Mouse (Mus musculus) c-Kit-positive CD71-positive TER-119-negative erythroid progenitor cells, embryonic 14.5 days (primary cell): ENCODE data around the gene Meis1.

Experiments
- DNase-seq: peaks from one replicate; pipeline ENCODE4 v3.0.0-alpha.2; 2013; ENCODE audit warnings: low read depth

The Meis1 gene

DNA sequence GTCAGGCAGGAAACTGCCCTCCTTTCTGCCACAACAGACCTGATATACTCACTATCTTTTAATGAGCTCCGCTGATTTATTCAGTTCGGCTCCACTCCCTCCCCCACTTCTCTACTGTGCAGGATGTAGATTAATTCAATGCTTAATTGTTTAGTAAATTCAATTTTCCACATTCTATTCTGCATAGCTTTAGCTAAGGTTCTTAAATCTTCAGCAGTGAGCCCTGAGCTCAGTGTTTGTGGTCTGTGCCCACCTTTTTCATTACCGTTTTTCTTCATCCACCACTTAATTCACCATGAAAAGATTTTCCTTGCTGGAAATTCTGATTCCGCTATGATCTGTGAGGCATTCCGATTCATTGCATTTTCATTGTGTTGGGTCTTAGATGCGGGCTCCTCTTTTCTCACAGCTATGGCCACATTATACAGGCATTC lies 28.5 kb downstream of the Meis1 start:
- DNase-seq, result no peak

DNA sequence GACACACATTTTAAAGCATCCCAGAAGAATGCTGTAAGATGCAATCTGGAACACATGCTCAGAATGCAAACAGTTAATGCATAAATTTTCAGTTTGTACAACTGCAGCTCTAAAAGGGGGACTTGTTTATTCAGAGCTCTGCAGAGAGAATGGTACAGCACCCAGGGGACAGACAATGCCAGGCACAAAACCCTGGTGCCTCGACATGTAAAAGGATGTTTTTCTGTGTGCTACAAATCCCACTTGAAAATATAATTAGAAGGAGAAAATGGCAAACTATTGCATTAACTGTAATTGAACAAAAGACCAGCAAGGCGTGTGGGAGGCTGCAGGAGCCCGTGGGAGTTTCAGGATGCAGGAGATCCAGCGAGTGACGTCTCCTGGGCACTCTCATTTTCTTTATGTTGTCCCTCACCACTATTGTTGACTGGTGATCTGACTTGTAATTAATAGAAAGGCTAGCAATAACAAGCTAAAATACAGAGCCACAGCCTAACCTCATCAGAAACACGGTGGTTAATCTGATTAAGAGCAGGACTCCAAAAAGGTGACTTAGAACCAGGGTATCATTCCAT lies 29.0 kb downstream of the Meis1 start:
- DNase-seq, result no peak

DNA sequence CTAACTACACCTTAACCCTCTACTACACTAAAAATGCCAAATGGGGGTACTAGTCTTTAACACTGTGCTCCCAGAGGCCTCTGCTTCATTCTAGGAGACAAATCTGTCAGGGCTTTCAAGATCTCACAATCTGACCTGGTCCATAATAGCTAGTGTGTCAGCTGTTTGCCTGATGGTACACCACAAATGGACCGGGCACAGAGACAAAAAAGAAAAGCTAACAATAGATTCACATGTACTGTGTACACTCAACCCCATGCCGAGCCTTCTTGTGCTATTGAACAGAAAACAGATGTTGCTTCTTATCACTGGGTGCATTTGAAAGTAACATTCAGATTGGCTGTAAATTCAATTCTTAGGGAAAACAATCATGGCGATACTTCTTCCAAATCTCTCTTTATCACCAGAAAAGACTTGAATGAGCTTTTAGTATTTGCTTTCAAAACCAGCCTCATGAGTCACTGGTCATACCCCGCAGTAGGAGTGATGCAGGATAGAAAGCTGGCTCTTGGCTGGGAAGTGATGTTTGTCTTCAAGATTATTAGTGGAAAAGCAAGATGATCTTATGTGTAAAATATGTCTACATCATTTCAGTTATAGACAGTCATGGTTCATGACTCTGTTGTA lies 30.0 kb downstream of the Meis1 start:
- no peak for DNase-seq

DNA sequence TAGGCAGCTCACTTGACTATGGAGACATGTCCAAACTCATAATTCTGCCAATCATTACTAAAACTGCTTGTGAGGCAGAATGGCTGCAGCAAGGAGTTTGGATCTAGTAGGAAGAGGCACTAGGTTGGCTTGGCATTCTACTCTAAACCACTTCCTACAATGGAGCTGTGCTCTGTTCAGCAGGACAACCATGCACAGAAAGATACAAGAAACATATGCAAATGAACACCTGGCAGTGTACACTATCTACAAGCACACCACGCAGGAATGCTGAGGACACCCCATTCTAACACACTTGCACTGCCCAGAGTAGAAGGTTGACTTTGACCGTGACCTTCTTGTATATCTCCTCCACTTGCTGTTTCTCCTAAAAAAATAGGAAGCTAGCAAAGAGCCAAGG lies 35.0 kb downstream of the Meis1 start:
- no peak for DNase-seq

DNA sequence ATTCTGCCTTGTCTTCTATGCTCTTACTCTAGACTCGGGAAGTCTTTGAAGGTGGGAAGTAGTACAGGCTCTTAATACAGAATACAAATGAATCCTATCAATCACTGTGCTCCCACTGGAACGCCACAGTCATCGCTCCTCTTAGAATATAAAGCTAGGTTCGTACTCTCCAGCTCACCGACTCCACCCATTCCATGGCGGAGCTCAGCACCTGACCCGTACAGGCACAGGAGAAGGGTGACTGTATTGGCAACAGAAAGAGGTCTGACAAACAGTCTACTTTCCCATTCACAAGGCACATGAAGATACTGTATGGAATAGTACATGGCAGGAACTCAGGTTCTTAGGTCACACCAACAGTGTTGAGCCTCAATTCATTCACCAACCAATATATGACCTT lies 35.5 kb downstream of the Meis1 start:
- DNase-seq, result no peak

DNA sequence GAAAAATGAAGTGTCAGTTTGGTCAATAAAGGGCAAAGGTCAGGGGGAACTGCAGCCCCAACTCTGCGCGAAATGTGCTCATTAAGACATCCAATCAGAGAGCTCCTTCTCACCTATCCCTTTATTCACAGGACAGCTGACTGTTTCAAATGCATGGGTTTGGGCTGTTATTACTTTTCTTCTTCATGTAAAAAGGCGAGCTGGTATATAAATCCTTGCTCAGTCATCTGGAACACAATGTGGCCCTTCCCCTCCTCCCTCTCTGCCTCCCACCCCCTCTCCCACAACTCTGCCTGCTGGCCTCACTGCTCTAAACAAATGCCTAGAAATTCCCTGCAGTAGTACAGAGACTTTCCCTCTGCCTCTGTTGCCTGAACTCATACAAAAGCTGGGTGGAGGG lies 36.5 kb downstream of the Meis1 start:
- DNase-seq, result no peak

DNA sequence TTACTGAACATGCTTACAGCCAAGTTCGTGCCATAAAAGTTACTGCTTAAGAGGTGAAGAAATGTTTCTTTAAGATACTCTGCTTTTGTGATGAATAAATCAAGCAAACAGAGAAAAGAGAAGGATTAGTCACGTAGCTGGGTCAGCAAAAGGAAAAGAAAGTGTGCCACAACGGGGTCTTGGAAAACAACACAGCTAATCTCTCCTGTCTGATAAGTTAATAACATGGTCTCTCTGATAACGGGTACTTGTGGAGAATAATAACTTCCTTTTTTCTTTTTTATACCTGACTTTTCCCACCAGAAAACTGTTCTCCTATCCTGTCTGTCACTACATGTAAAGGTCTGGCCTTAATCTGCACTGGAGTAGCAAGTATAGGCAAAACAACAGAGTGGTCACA lies 37.4 kb downstream of the Meis1 start:
- DNase-seq, result no peak

DNA sequence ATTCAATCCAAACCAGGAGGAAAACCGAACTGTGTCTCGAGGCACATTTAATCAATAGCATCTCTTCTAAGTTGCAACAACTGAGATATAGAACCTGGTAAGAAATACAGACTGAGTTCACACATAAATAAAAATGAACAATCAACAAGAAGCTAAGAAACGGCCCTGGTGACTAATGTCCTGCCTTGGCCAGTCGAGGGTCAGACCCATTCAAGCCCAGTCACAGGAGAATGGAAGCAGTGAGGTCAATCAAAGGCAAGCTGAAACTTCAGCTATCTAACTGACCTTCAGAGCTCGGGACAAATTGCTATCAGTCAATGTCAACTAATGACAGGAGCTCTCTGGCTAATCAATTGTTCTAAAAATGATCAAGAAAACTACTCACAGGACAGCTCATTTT lies 38.2 kb downstream of the Meis1 start:
- DNase-seq, result no peak

DNA sequence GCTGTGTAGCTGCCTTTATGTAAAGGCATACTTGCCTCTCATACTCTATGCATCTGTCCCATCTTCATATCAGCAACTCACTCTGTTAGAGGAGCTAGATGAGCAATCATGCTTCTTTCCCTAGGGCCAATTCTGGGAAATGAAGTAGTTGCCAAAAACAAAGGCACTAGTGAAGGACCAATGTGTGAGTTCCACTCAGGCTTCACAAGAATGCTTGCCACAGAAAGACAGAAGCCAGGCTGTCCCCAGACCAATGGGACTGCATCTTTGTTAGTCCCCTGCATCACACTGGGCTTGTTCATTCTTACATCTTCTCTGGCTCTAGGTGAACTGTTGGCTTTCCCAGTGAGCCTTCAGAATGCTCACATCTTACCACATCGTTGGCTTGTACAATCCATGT lies 43.7 kb downstream of the Meis1 start:
- DNase-seq, result no peak

DNA sequence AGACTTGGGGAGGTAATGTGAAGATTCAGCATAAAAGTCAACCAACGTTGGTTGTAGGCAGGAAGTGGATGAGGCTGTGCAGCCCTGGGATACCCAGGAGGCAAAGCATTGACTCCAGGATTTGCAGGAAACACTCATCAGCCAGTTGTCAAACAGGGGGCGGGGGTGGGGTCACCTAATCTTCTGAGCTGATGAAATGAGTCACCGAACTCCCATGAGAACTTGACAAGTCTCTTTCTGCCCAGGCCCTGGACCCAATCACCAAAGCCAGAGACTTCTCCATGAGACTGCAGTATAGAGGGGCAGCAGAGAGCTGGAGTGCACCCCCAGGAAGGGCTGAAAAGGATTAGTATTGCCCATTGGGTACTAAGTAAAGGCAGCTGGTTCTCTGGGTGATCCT lies 45.0 kb downstream of the Meis1 start:
- no peak for DNase-seq

DNA sequence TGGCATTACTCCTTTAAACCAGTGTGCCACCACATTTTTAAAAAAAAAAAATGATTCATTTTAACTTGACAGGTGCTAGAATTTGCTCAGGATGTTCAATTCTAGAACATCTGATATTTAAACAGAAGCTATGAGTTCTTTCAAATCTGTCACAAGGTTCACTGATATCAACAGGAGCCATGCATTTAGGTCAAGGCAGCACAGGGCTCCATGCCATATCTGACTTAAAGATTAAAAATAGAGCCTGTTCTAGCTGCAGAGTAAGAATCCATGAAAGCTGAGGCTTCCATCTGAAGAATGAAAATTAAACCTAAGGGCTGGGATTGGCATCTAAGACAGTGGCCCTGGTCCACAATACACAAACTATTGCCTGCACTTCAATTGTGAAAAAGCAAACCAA lies 45.8 kb downstream of the Meis1 start:
- no peak for DNase-seq

DNA sequence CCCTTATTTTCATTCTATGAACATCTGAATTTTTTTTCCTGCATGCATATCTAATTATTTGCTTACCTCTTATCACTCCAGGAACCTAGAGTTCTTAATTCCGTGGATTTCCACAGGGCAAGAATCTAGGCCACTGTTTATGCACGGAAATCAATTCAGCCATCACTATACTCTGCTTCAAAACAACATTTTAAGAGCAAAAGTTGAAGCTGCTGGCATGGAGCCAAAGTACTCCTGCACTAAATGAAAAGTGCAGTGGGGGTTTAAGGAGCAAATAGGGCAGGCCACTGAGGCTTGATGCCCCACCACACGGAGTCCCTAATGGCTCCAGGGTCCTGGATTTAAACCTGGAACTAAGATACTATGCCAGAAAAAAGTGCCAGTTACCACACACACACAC lies 47.2 kb downstream of the Meis1 start:
- DNase-seq, result no peak

DNA sequence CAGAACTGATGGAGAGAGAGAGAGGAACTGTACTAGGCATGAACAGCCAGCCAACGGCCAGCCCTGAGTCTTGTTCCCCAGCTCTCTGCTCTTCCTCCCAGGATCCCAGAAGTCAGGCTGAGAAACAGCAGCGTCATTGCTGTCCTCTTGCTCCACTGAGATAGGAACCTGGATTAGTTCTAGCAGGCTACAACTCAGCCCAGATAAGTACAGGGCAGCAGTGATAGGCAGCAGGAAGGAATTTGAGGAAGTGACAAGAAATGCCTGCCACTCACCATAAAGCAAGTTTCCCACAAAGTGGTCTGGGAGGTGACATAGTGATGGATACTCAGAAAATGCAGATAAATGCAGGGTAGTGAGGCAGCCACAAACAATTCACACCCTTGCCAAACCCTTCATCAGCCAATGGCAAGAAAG lies 48.9 kb downstream of the Meis1 start:
- DNase-seq, result no peak

DNA sequence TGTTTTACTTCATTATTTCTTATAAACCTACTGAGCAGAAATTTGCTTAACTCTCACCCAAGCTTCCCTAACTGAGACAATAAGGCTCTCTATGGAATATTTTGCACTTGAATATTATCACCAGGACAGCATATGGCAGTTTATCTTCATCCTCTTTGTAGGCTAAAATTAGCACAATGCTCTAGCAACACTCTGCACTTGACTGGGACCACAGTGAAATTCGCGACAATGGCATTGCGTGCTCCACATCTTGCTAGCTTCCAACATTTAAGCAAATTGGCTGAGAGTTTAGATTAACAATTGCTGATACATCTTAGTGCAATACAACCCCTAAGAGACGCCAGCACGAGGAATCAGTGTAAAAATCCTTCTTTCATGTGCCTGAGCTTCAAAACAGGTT lies 54.4 kb downstream of the Meis1 start:
- DNase-seq, result no peak

DNA sequence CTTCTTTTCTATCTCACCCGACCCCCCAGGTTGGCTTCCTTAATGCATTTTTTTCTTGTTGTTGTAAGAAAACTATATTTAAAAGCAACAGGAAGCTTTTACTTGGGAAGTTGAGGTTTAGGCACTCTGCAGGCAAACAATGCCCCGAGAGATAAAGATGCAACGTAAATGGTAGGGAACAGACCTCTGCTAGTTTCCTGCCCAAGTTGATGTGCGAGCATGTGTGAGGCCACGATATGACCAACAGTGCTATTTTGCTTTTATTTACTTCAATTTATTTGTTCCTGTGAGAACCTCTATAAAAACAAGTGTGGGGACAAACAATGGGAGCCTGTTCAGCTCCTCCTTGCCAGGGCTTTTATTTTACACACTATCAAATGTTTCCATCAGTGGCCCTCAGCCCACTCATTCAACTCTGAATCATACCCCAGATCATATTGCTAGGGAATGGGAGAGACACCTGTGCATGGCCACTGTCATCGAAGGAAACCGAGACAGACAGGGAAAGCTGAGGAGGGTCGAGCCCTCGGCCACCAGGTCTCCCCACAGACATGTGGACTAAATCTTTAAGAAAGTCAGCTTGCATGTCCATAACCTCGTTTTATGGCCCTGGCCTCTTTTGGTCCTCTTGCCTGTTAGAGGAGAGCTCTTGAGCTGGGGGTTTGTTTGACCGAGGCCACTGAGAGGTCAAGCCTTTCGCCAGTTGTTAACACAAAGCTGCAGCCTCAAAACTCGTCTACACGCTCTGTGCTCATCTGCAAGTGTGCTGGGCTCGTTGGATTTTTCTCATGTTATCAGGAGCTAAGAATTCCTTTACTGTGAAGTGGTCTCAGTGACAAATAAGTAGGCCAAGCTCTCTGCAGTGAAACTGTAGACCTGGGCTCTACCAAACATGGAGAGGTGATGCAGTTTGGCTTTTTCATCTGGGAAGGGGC lies 55.3 kb downstream of the Meis1 start:
- no peak for DNase-seq

DNA sequence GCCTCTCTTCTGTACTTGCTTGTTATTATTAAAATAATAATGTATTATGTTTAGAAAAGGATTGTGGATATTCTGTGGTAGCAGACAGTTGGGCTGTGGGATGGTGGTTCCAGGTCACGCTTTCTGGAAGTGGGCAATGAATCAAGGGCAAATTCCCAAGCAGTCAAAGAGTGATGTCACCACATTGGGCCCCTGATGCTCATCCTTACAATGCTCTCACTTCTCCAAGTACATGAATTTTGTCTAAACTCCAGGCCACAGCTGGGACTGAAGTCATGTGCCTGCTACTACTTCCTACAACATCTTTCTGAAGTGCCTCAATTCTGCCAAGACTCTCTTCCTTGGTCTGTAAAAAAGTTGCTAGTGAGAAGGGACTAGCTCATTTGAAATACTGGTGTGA lies 59.3 kb downstream of the Meis1 start:
- DNase-seq, result no peak

DNA sequence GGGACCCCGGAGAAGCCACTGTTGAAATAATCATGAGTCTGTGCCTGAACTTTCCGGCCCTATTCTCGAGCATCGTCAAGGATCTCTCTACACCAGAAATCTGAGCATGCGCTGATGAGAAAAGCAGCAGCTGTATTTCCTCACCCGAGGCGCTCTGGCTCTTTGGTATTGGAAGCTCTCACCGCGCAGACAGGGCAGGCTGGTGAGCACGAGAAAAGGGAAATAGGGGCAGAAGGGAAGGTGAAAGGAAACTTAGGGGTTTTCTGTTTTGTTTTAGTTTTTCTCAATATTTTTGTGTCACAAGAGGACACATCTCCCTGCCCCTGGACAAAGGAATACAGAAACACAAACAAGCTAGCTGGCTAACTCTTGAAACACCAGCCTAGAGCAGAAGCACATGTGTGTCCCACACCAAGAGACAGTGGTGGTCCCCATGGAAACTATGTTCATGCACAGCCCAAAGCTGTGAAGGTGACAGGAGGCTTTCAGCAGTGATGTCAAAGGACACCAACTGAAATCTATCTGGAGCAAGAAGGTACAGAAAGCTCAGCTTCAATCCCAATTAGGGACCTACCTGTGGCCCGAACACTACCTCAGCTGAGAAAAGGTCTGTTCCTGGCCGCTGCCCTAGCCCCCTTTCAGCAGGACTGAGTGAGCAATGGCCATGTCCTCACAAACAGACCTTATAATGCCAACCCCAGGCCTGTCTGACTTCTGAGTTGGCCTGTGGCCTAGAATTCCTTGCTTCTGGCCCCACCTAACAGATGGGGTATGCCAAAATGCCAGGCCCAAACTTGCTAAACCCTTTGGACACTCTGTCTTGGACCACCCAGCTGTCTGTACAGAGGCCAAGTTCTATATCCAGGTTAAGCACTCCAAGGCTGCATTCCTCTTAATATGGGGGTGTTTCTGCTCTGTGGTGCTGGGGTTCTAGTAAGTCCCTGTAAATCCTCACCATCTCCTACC lies 60.7 kb downstream of the Meis1 start:
- DNase-seq, result no peak

DNA sequence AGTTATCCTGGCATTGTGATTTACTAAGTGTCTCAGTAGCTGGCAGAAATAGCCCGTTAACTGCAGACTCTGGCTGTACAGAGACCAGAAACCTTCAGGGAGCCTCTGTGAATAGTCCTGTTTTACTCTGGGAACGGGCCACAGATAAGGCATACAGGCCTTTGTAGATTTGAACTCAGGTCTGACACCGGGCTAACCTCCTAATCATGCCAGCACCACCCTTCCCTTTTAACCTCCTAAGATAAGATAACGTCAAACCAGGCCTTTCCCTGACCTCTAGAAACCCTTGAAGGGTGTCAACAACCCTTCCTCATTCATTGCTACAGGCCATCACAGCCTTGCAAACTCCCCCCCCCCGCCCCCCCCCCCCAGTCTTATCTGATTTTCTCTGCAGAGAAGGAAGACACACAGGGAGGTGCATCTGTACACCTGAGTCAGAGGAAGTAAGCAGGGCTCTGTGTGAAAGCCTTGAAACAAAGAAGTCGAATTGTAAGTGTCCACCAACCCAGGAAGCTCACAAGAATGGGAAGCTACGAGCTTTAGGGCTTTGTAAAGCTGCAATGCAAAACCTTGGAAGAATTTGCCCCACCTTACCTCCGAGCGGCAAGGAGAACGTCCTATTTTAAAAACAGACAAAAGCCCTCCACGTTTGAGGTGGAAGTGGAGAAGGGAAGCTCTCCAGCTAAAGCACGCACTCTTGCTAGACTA lies 61.5 kb downstream of the Meis1 start:
- DNase-seq, result no peak

DNA sequence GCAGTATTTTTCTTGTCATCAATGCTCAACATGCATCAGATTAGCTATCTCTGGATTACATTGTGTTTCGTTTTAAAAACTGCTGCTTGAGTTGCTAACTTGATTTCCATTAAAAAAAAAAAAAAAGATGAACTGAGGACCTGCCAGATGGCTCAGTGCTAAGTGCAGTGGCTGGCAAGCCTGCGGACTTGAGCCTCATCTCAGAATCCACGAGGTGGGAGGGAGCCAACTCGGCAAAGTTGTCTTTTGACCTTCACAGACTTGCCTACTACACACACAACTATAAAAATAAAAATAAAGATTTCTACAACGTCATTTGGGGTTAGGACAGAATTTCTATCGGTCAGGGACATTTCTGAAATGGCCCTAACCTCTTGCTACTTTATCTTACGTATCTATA lies 62.8 kb downstream of the Meis1 start:
- DNase-seq, result no peak

DNA sequence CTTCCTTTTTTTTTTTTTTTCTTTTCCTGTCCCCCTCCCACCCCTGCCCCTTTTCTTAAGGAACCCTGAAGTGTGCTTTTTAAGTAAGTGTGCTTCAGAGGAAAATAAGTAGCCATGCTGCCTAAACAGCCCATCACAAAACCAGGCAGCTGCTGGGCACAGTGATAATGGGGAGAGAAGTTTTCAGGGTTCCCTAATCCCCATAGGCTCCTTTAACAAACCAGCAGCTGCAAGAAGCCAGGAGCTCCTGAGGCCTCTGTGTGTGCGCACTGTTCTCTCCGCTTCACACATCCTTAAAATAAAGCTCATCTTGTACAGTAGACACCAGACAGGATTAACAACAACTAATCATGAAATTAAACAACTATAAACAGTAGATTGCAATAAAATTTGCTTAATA lies 63.9 kb downstream of the Meis1 start:
- no peak for DNase-seq

DNA sequence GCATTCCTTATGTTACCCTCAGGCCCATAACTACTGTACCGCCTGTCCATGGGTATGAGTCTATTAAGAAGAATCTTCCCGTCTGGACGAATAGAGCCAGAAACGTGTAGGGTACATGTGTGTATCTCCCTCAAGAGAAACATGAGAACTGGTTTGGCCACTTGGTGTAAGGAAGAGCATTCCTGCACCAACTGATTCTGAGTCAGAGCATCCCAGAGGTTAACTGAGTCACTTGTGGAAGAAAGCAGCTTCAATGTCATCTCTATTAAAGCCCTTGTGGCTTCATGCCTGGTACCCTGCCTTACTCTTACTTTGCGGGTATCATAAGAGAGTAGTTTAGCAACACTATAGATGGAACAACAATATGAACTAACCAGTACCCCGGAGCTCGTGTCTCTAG lies 64.9 kb downstream of the Meis1 start:
- no peak for DNase-seq
